Mouse (Mus musculus): Measurements from ENCODE around the gene Tmem145. TPM values are rescaled to one million over a fixed set of nuclear protein-coding genes. Genes with fewer than 3 reads are reported as not detected.

Tmem145 gene
- polyA plus RNA-seq, 1 experiment = 1.3 TPM

DNA sequence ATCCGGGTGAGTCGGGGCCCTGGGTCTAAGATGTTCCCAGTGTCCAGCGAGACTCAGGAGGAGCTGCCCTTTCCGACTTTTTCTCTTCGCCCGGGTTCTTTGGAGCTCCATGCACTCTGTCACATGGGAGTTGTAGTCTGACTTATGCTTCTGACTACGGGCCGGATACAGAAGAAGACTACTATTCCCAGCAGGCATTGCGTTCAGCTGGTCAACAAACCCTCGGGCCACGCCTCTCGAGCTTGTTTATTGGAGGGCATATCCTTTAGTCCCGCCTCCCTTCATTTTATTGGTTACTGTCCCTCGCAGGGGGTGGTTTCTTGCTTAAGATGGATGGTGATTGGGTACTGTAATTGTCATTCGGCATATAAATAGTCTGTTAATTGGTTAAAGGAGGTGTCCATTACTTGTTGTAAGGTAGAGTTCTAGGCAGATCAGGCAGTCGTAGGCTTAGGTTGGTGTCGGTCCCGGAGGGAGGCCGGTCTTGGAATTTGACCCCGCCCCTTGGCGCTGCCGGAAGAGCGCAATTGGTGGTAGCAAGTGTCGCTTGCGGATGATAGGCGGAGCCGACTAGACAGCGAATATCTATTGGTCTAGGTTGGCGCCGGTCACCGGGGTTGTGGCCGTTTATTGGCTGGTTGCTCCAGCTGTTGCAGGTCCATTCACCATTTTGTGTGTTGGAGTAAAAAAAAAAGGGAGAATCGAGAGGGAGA lies 38.0 kb upstream of the Tmem145 start:
- Histone ChIP-seq H3K4me1 (ENCODE audit: control insufficient read depth, insufficient read depth, low read length) (peaks cover 14% of the 10 kb centered on the region), H3K27ac (ENCODE audit: control insufficient read depth, insufficient read depth, low read depth, low read length) (peak overlapping the region; percentile 100), H3K27me3 (ENCODE audit: control insufficient read depth, insufficient read depth, low read length) (no peaks in the 10 kb centered on the region), H3K4me3 (ENCODE audit: control insufficient read depth, low read depth, low read length) (peak overlapping the region; percentile 96), H3K36me3 (ENCODE audit: control insufficient read depth, insufficient read depth, low read length) (no peaks in the 10 kb centered on the region)
- 0 out of 2 replicates have a peak, but pooled peaks have one; percentile 1 for TF ChIP-seq POLR2A (IDR thresholded peaks at IDR 0.05; ENCODE audit: control insufficient read depth, low read depth, low read length)
- TF ChIP-seq CTCF (IDR thresholded peaks at IDR 0.05; ENCODE audit: control insufficient read depth, insufficient read depth, insufficient replicate concordance, low read depth, low read length) = no peak

DNA sequence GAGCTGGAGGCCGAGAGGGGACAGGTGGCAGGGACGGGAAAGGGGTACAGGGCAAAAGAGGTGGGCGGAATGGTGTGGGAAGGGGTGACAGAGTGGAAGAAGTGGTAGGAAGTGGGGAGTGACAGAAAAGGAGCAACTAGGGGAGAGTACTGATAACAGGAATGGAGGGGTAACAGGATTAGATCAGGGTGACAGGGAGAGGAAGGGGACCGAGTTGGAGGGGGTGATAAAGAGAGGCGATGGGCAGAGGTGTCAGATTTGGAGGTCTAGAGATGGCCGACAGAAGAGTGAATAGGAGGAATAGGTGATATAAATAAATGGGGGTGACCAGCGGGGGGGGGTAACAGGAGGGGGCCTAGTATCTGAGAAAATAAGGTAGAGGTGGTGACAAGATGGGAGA lies 37.3 kb upstream of the Tmem145 start:
- peak overlapping the region; percentile 63 for H3K27ac ChIP-seq (ENCODE audit: control insufficient read depth, insufficient read depth, low read depth, low read length)
- no peaks in the 10 kb centered on the region for H3K36me3 ChIP-seq (ENCODE audit: control insufficient read depth, insufficient read depth, low read length)
- no peaks in the 10 kb centered on the region for H3K27me3 ChIP-seq (ENCODE audit: control insufficient read depth, insufficient read depth, low read length)
- no peak for TF ChIP-seq POLR2A (IDR thresholded peaks at IDR 0.05; ENCODE audit: control insufficient read depth, low read depth, low read length)
- no peak for TF ChIP-seq CTCF (IDR thresholded peaks at IDR 0.05; ENCODE audit: control insufficient read depth, insufficient read depth, insufficient replicate concordance, low read depth, low read length)
- H3K4me1 ChIP-seq (ENCODE audit: control insufficient read depth, insufficient read depth, low read length) = peaks cover 14% of the 10 kb centered on the region
- H3K4me3 ChIP-seq (ENCODE audit: control insufficient read depth, low read depth, low read length) = peak overlapping the region; percentile 96

DNA sequence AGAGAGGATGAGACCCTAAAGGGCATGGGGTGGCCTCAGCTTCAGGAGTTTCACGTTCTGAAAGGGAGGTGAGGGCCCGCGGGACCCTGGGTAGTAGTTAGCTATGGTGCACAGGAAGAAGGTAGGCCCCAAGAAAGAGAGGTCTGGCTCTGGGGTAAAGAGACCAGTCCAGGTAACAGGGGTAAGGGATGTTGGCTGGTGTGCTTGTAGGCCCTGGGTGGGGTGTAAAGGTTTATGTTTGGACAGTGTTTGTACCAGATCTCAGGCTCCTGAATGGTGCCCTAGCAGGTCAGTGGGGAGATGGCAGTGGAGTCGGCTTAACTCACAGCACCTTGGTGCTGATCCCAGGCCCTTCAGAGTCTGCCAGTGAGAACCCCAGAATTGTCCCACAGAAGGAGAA lies 36.9 kb upstream of the Tmem145 start:
- peak overlapping the region; percentile 96 for H3K4me3 ChIP-seq (ENCODE audit: control insufficient read depth, low read depth, low read length)
- no peaks in the 10 kb centered on the region for H3K27me3 ChIP-seq (ENCODE audit: control insufficient read depth, insufficient read depth, low read length)
- H3K4me1 ChIP-seq (ENCODE audit: control insufficient read depth, insufficient read depth, low read length) = peaks cover 14% of the 10 kb centered on the region
- TF ChIP-seq POLR2A (IDR thresholded peaks at IDR 0.05; ENCODE audit: control insufficient read depth, low read depth, low read length) (no peak), CTCF (IDR thresholded peaks at IDR 0.05; ENCODE audit: control insufficient read depth, insufficient read depth, insufficient replicate concordance, low read depth, low read length) (no peak)
- H3K27ac ChIP-seq (ENCODE audit: control insufficient read depth, insufficient read depth, low read depth, low read length) = no peak overlapping the region; the same call in 1 of the 2 replicates
- no peaks in the 10 kb centered on the region for H3K36me3 ChIP-seq (ENCODE audit: control insufficient read depth, insufficient read depth, low read length)

DNA sequence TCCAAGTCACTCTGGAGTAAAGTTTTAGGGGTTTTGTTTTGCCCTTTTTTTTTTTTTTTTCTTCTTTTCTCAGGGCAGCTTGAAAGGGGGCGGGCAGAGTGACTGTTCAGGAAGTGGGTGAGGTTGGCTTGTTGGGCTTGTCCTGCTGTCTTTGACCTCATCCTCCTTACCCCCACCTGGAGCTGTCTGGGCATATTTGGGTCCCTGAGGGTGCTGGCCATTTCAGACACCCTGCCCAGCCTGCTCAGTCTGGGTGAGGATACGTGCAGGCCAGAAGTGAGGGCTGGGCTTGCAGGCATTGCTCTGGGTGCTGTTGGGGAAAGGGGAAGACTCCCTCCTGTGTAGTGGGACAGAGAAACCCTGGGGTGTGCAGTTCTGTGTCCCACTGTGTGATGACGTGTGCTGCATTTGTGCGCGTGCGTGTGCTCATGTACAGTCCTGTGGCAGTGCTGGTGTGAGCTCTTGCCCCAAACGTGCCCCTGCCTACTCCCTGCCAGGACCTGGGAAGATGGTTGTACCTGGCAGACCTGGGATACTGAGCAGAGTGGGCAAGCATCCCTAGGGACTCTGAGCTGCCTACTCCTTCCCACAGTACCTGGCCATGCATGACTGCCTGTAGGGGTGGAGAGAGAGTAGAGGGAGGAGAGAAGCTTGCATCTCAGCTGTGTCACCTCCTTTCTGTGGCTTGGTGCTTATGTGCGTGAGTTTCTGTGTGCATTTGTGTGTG lies 36.2 kb upstream of the Tmem145 start:
- TF ChIP-seq CTCF (IDR thresholded peaks at IDR 0.05; ENCODE audit: control insufficient read depth, insufficient read depth, insufficient replicate concordance, low read depth, low read length) = no peak
- TF ChIP-seq POLR2A (IDR thresholded peaks at IDR 0.05; ENCODE audit: control insufficient read depth, low read depth, low read length) = no peak
- Histone ChIP-seq H3K27me3 (ENCODE audit: control insufficient read depth, insufficient read depth, low read length) (no peaks in the 10 kb centered on the region), H3K4me1 (ENCODE audit: control insufficient read depth, insufficient read depth, low read length) (peaks cover 14% of the 10 kb centered on the region), H3K4me3 (ENCODE audit: control insufficient read depth, low read depth, low read length) (no peak overlapping the region), H3K36me3 (ENCODE audit: control insufficient read depth, insufficient read depth, low read length) (no peaks in the 10 kb centered on the region), H3K27ac (ENCODE audit: control insufficient read depth, insufficient read depth, low read depth, low read length) (no peak overlapping the region)

DNA sequence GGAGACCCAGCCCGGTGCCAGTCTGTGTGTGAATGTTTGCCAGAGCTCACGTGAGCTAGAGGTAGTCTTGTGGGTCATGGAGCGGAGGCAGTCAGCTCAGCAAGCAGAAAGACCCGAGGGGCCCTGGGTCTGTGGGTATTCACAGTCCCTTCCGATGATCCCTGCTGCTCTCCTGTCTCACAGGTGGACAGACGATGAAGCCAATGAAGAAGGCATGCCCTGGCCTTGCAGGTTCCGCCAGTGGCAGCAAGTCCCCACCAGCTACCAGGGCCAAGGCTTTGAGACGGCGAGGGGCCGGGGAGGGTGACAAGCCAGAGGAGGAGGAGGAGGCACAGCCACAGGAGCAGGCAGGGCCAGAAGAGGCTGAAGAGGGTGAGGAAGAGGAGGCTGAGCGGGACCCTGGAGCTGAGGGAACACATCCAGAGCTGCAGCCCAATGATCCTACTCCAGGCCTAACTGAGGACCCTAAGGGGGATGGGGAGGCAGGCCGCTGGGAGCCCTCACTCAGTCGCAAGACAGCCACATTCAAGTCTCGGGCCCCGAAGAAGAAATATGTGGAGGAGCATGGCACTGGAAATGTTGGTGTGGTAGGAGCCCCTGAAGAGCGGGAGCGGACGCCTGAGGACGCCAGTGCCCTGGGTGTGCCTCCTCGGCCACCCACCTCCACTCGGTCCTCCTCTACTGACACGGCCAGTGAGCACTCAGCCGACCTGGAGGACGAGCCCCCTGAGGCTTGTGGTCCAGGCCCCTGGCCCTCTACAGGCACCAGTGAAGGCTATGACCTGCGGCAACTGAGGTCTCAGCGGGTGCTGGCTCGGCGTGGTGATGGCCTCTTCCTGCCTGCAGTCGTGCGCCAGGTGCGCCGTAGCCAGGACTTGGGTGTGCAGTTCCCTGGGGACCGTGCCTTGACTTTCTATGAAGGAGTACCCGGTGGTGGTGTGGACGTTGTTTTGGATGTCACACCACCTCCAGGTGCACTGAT lies 35.0 kb upstream of the Tmem145 start:
- TF ChIP-seq POLR2A (IDR thresholded peaks at IDR 0.05; ENCODE audit: control insufficient read depth, low read depth, low read length) = no peak
- no peak for TF ChIP-seq CTCF (IDR thresholded peaks at IDR 0.05; ENCODE audit: control insufficient read depth, insufficient read depth, insufficient replicate concordance, low read depth, low read length)
- no peaks in the 10 kb centered on the region for H3K36me3 ChIP-seq (ENCODE audit: control insufficient read depth, insufficient read depth, low read length)
- H3K4me1 ChIP-seq (ENCODE audit: control insufficient read depth, insufficient read depth, low read length) = peaks cover 17% of the 10 kb centered on the region
- H3K27ac ChIP-seq (ENCODE audit: control insufficient read depth, insufficient read depth, low read depth, low read length) = no peak overlapping the region
- no peaks in the 10 kb centered on the region for H3K27me3 ChIP-seq (ENCODE audit: control insufficient read depth, insufficient read depth, low read length)
- H3K4me3 ChIP-seq (ENCODE audit: control insufficient read depth, low read depth, low read length) = no peak overlapping the region

DNA sequence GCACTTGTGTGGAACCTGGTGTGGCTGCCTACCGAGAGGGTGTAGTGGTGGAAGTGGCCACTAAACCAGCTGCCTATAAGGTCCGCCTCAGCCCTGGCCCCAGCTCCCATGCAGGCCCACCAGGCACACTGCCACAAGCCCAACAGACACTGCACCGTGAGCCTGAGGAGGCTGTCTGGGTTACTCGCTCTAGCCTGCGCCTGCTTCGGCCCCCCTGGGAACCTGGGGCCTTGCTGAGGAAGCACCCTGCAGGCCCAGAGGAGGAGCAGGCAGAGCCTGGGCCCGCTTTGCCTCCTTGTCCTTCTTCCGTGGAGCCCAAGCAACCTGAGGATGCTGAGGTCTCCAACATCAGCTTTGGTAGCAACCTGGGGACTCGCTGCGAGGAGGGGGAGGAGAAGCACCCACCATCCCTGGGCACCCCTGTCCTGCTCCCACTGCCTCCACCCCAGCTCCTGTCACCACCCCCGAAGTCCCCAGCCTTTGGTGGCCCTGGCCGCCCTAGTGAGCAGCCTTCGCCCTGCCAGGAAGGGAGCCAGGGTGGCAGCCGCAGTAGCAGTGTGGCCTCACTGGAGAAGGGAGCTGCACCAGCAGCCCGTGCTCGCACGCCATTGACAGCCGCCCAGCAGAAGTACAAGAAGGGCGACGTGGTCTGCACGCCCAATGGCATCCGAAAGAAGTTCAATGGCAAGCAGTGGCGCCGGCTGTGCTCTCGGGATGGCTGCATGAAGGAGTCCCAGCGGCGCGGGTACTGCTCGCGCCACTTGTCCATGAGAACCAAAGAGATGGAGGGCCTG lies 34.1 kb upstream of the Tmem145 start:
- TF ChIP-seq POLR2A (IDR thresholded peaks at IDR 0.05; ENCODE audit: control insufficient read depth, low read depth, low read length) = no peak
- no peak for TF ChIP-seq CTCF (IDR thresholded peaks at IDR 0.05; ENCODE audit: control insufficient read depth, insufficient read depth, insufficient replicate concordance, low read depth, low read length)
- Histone ChIP-seq H3K36me3 (ENCODE audit: control insufficient read depth, insufficient read depth, low read length) (no peaks in the 10 kb centered on the region), H3K4me3 (ENCODE audit: control insufficient read depth, low read depth, low read length) (no peak overlapping the region), H3K27ac (ENCODE audit: control insufficient read depth, insufficient read depth, low read depth, low read length) (no peak overlapping the region), H3K4me1 (ENCODE audit: control insufficient read depth, insufficient read depth, low read length) (peaks cover 15% of the 10 kb centered on the region), H3K27me3 (ENCODE audit: control insufficient read depth, insufficient read depth, low read length) (no peaks in the 10 kb centered on the region)
